Mouse (Mus musculus) adrenal gland, postnatal 25 days (tissue): ENCODE measurements at regions not wholly inside any gene's neighbourhood (a gene's known extent, or its start where the extent isn't known, plus 50 kb on each side); places are given as distances from the start of the nearest gene placed in this dataset.

ENCODE experiments used
- DNase-seq: peaks from one replicate; pipeline ENCODE4 v3.0.0; 2021; ENCODE audit warnings: mixed read lengths

- no peak for DNase-seq
Observed at GRCm38 (mm10) chr11:30372924-30373323, 98.7 kb downstream of the 4930505A04Rik start.

GRCm38 (mm10) chr11:30371963-30372362, 99.7 kb downstream of the 4930505A04Rik start:
- no peak for DNase-seq

GRCm38 (mm10) chr11:30369601-30370240, 101.7 kb upstream of the Sptbn1 start:
- DNase-seq = no peak

- DNase-seq = peak; percentile 26
Observed at GRCm38 (mm10) chr11:30367373-30368225, 99.6 kb upstream of the Sptbn1 start.

GRCm38 (mm10) chr11:30366491-30366890, 98.5 kb upstream of the Sptbn1 start:
- no peak for DNase-seq

GRCm38 (mm10) chr11:30364993-30365392, 97.0 kb upstream of the Sptbn1 start:
- no peak for DNase-seq

GRCm38 (mm10) chr11:30364591-30364990, 96.6 kb upstream of the Sptbn1 start:
- DNase-seq = no peak

- no peak for DNase-seq
Observed at GRCm38 (mm10) chr11:30358196-30358595, 90.2 kb upstream of the Sptbn1 start.

- DNase-seq = no peak
Observed at GRCm38 (mm10) chr11:30355356-30355755, 87.4 kb upstream of the Sptbn1 start.

GRCm38 (mm10) chr11:30326371-30326770, 58.4 kb upstream of the Sptbn1 start:
- no peak for DNase-seq
